Mouse (Mus musculus) neural tube, embryonic 14.5 days (tissue): ENCODE results near the gene Satl1. TPM values are rescaled to one million over a fixed set of nuclear protein-coding genes. Genes with fewer than 3 reads are reported as not detected.

Source experiments
- ATAC-seq: fragments of 200-750 bp; cut with Nextera tagmentation; 2 replicates; pipeline ENCODE4 v1.8.0; 2017; ENCODE audit warnings: low read depth, mild to moderate bottlenecking, moderate TSS enrichment, moderate library complexity
- H3K27ac ChIP-seq: fragments of 300-500 bp; sonication (generic); 2 replicates; pipeline ENCODE4 v1.5.1; 2014; ENCODE audit warnings: low read depth, mild to moderate bottlenecking, control low read depth, low read length, moderate library complexity, mixed read lengths
- H3K27me3 ChIP-seq: fragments of 300-500 bp; sonication (generic); 2 replicates; pipeline ENCODE4 v1.6.1; 2014; ENCODE audit warnings: low read length; ENCODE audit not compliant: control insufficient read depth, insufficient read depth
- H3K36me3 ChIP-seq: fragments of 300-500 bp; sonication (generic); 2 replicates; pipeline ENCODE4 v1.6.1; 2014; ENCODE audit warnings: low read length, mixed read lengths; ENCODE audit not compliant: control insufficient read depth, insufficient read depth
- H3K4me1 ChIP-seq: fragments of 300-500 bp; sonication (generic); 2 replicates; pipeline ENCODE4 v1.6.1; 2014; ENCODE audit warnings: low read length; ENCODE audit not compliant: control insufficient read depth, insufficient read depth
- H3K4me2 ChIP-seq: fragments of 300-500 bp; sonication (generic); 2 replicates; pipeline ENCODE4 v1.6.1; 2014; ENCODE audit warnings: mild to moderate bottlenecking, low read depth, low read length, control low read depth
- H3K4me3 ChIP-seq: fragments of 300-500 bp; sonication (generic); 2 replicates; pipeline ENCODE4 v1.5.1; 2014; ENCODE audit warnings: low read depth, low read length, control low read depth, mixed read lengths
- H3K9ac ChIP-seq: fragments of 300-500 bp; sonication (generic); replicated peaks from 2 replicates; pipeline ENCODE4 v1.6.1; 2014; ENCODE audit warnings: low read depth, mild to moderate bottlenecking, control low read depth, low read length, mixed read lengths
- H3K9me3 ChIP-seq: fragments of 300-500 bp; sonication (generic); 2 replicates; pipeline ENCODE4 v1.6.1; 2016; ENCODE audit warnings: low read length; ENCODE audit not compliant: control insufficient read depth
- WGBS: fragments of 180-500 bp; shearing (Covaris S2); extraction: QIAGEN DNeasy Blood & Tissue Kit; methylation state at CpG from one replicate; pipeline ENCODE4 v1.1.7; 2014; 5-methylcytosine and 5-hydroxymethylcytosine counted together
- polyA plus RNA-seq: library from polyadenylated mRNA; unstranded; fragments of >200 nt; fragmentation: Nextera tagmentation; extraction: Ambion mirVana; gene quantifications from 2 replicates; pipeline ENCODE4 v1.2.1, GENCODE M21; 2014

The Satl1 gene
- polyA plus RNA-seq, 1 experiment from 2014 or later = not detected

DNA sequence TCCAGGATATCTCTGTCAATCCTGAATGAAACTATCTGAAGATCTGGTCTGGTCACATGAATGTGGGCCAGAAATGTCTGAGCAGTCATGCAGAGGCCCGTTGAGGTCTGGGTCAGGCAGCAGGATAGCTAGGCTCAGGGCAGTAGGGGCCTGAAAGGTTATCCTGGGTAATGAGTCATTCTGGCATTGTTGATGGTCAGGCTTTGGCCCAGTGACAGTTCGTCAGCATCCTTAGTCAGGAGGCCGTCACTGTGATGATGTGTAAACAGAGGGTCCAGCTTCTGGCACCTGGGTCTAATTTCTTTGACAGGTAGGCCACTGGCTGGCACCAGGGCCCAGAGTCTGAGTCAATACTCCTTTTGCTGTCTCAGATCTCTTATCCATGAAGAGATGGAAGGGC is 67.1 kb downstream of the Satl1 start:
- WGBS = 90% methylated on average over 3 of the region's 3 CpGs
- Histone ChIP-seq H3K4me3 (no peak overlapping the region), H3K27me3 (no peaks in the 10 kb centered on the region), H3K36me3 (no peaks in the 10 kb centered on the region), H3K4me1 (no peaks in the 10 kb centered on the region), H3K4me2 (no peak overlapping the region), H3K9ac (no peak overlapping the region), H3K27ac (no peak overlapping the region), H3K9me3 (no peaks in the 10 kb centered on the region)
- no peak for ATAC-seq

Other genes starting within 250 kb of the Satl1 start
- gene 4933403O08Rik, start 167.7 kb downstream of the Satl1 start, polyA plus RNA-seq = 0.21 and 0.28 TPM in 2 replicates
- gene Apool, start 95.4 kb downstream of the Satl1 start, polyA plus RNA-seq = 13.3 and 17.6 TPM in 2 replicates
- not detected in 2 replicates for gene 2010106E10Rik, start 88.5 kb upstream of the Satl1 start, polyA plus RNA-seq
- 45.5 and 49.7 TPM in 2 replicates for gene Zfp711, start 193.7 kb upstream of the Satl1 start, polyA plus RNA-seq